Mouse (Mus musculus): ENCODE data around the gene Fblim1. TPM values are rescaled to one million over a fixed set of nuclear protein-coding genes. Genes with fewer than 3 reads are reported as not detected.
A peak's percentile ranks its signal among the peaks of the same experiment; 100 is the strongest.

Gene Fblim1
- 29.5 TPM for polyA plus RNA-seq (2012; fragmentation: generic; extraction: Trizol)

GRCm38 (mm10) chr4:141605861-141606260, at the start of gene Fblim1:
Gene Fblim1, minus strand, starts transcription at chr4:141606096.
- Histone ChIP-seq H3K4me3 (no peak within 1 kb of the TSS), H3K4me2 (ENCODE audit: low read depth) (peak within 1 kb of the TSS; percentile 53), H3ac (ENCODE audit: control insufficient read depth, insufficient read length) (no peak within 1 kb of the TSS), H3K27me3 (ENCODE audit: control insufficient read depth, insufficient read depth, insufficient read length) (no peaks in the 10 kb centered on the region), H3K36me3 (ENCODE audit: control insufficient read depth, insufficient read depth) (no peaks in the 10 kb centered on the region), H3K79me2 (ENCODE audit: control insufficient read depth, insufficient read depth) (no peaks in the 10 kb centered on the region)
- peak in 1 of 3 experiments; percentile 66 for TF ChIP-seq MYOG (IDR thresholded peaks at IDR 0.05; ENCODE audit: control insufficient read depth in 1 of 3, insufficient read depth in 1 of 3, insufficient read length in 2 of 3, low read depth in 2 of 3)
- no peak for TF ChIP-seq TCF3 (IDR thresholded peaks at IDR 0.05; ENCODE audit: insufficient read length, low read depth)
- no peak for TF ChIP-seq SRF (IDR thresholded peaks at IDR 0.05; ENCODE audit: control insufficient read depth, insufficient read length, low read depth)
- TF ChIP-seq CEBPB (IDR thresholded peaks at IDR 0.05; ENCODE audit: insufficient read depth, poor library complexity, severe bottlenecking): no peak
- peak in 2 of 3 experiments; percentile 12 to 50 for TF ChIP-seq MYOD1 (IDR thresholded peaks at IDR 0.05; ENCODE audit: control insufficient read depth in 1 of 3, insufficient read length in 2 of 3, low read depth in 2 of 3)
- TF ChIP-seq POLR2AphosphoS2 (IDR thresholded peaks at IDR 0.05; ENCODE audit: insufficient read length, low read depth): no peak
- no peak for TF ChIP-seq REST (IDR thresholded peaks at IDR 0.05; ENCODE audit: insufficient read depth, insufficient read length)
- TF ChIP-seq POLR2A (IDR thresholded peaks at IDR 0.05; ENCODE audit: insufficient read length, low read depth): no peak
- peak; percentile 30 for TF ChIP-seq TCF12 (IDR thresholded peaks at IDR 0.05; ENCODE audit: insufficient read depth, poor library complexity, severe bottlenecking)
- TF ChIP-seq USF1 (IDR thresholded peaks at IDR 0.05; ENCODE audit: low read depth): peak; percentile 23
- no peak for TF ChIP-seq E2F4 (IDR thresholded peaks at IDR 0.05; ENCODE audit: insufficient read depth)

DNA sequence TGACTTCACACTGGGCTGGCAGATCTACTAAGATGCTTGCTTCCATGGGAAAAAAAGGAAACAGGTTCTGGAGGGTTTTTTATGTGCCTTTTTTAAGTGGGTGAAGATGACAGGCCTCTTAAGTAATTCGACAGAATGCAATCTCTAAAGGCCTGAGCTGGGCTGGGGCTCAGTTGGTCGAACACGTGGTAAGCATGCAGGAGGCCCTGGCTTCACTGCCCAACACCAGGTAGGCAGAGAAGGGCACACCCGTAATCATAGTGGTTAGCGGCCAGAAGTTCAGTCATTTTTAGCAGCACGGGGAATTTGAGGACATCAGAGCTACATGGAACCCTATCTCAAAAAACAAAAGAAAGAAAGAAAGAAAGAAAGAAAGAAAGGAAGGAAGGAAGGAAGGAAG, 48.6 kb upstream of the Fblim1 start:
- Histone ChIP-seq H3K4me3 (no peak overlapping the region), H3K79me2 (ENCODE audit: control insufficient read depth, insufficient read depth) (peaks cover 5% of the 10 kb centered on the region), H3K36me3 (ENCODE audit: control insufficient read depth, insufficient read depth) (no peaks in the 10 kb centered on the region), H3K4me2 (ENCODE audit: low read depth) (no peak overlapping the region), H3ac (ENCODE audit: control insufficient read depth, insufficient read length) (no peak overlapping the region), H3K27me3 (ENCODE audit: control insufficient read depth, insufficient read depth, insufficient read length) (no peaks in the 10 kb centered on the region)
- no peak for TF ChIP-seq E2F4 (IDR thresholded peaks at IDR 0.05; ENCODE audit: insufficient read depth)
- TF ChIP-seq REST (IDR thresholded peaks at IDR 0.05; ENCODE audit: insufficient read depth, insufficient read length): no peak
- no peak for TF ChIP-seq TCF3 (IDR thresholded peaks at IDR 0.05; ENCODE audit: insufficient read length, low read depth)
- no peak for TF ChIP-seq SRF (IDR thresholded peaks at IDR 0.05; ENCODE audit: control insufficient read depth, insufficient read length, low read depth)
- TF ChIP-seq USF1 (IDR thresholded peaks at IDR 0.05; ENCODE audit: low read depth): no peak
- TF ChIP-seq MAX (IDR thresholded peaks at IDR 0.05; ENCODE audit: low read depth): no peak
- no peak for TF ChIP-seq MYOD1 (IDR thresholded peaks at IDR 0.05; ENCODE audit: control insufficient read depth in 1 of 3, insufficient read length in 2 of 3, low read depth in 2 of 3)
- no peak for TF ChIP-seq MYOG (IDR thresholded peaks at IDR 0.05; ENCODE audit: control insufficient read depth in 1 of 3, insufficient read depth in 1 of 3, insufficient read length in 2 of 3, low read depth in 2 of 3)

- H3K4me2 ChIP-seq (ENCODE audit: low read depth): no peak overlapping the region
- H3ac ChIP-seq (ENCODE audit: control insufficient read depth, insufficient read length): no peak overlapping the region
- no peaks in the 10 kb centered on the region for H3K36me3 ChIP-seq (ENCODE audit: control insufficient read depth, insufficient read depth)
- H3K79me2 ChIP-seq (ENCODE audit: control insufficient read depth, insufficient read depth): peaks cover 5% of the 10 kb centered on the region
- H3K4me3 ChIP-seq: no peak overlapping the region
- no peaks in the 10 kb centered on the region for H3K27me3 ChIP-seq (ENCODE audit: control insufficient read depth, insufficient read depth, insufficient read length)
- TF ChIP-seq CEBPB (IDR thresholded peaks at IDR 0.05; ENCODE audit: insufficient read depth, poor library complexity, severe bottlenecking) (no peak), POLR2A (IDR thresholded peaks at IDR 0.05; ENCODE audit: insufficient read length, low read depth) (no peak), MYOG (IDR thresholded peaks at IDR 0.05; ENCODE audit: control insufficient read depth in 1 of 3, insufficient read depth in 1 of 3, insufficient read length in 2 of 3, low read depth in 2 of 3) (no peak), TCF3 (IDR thresholded peaks at IDR 0.05; ENCODE audit: insufficient read length, low read depth) (no peak), TCF12 (IDR thresholded peaks at IDR 0.05; ENCODE audit: insufficient read depth, poor library complexity, severe bottlenecking) (no peak)
Measured at GRCm38 (mm10) chr4:141653813-141654212, 47.9 kb upstream of the Fblim1 start.

DNA sequence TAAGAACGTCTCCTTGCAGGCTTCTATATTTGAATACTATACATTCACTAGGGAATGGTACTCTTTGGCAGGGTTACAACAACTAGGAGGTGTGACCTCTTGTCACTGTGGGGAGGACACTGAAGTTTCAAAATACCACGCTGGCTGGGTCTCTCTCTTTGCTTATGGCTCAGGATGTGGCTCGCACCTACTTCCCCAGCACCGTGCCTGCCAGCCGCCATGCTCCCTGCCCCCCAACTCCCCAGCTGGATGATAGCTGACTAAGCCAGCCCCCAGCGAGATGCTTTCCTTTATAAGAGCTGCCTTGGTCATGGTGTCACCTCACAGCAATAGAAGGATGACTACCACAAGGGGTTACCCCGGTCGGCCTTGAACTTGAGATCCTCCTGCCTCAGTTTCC, 47.1 kb upstream of the Fblim1 start:
- TF ChIP-seq POLR2AphosphoS2 (IDR thresholded peaks at IDR 0.05; ENCODE audit: insufficient read length, low read depth): no peak
- no peak for TF ChIP-seq E2F4 (IDR thresholded peaks at IDR 0.05; ENCODE audit: insufficient read depth)
- TF ChIP-seq CEBPB (IDR thresholded peaks at IDR 0.05; ENCODE audit: insufficient read depth, poor library complexity, severe bottlenecking): no peak
- TF ChIP-seq REST (IDR thresholded peaks at IDR 0.05; ENCODE audit: insufficient read depth, insufficient read length): no peak
- TF ChIP-seq POLR2A (IDR thresholded peaks at IDR 0.05; ENCODE audit: insufficient read length, low read depth): no peak
- no peak for TF ChIP-seq MYOD1 (IDR thresholded peaks at IDR 0.05; ENCODE audit: control insufficient read depth in 1 of 3, insufficient read length in 2 of 3, low read depth in 2 of 3)
- TF ChIP-seq TCF3 (IDR thresholded peaks at IDR 0.05; ENCODE audit: insufficient read length, low read depth): no peak
- no peak for TF ChIP-seq MYOG (IDR thresholded peaks at IDR 0.05; ENCODE audit: control insufficient read depth in 1 of 3, insufficient read depth in 1 of 3, insufficient read length in 2 of 3, low read depth in 2 of 3)
- TF ChIP-seq MAX (IDR thresholded peaks at IDR 0.05; ENCODE audit: low read depth): no peak
- TF ChIP-seq SRF (IDR thresholded peaks at IDR 0.05; ENCODE audit: control insufficient read depth, insufficient read length, low read depth): no peak
- no peak for TF ChIP-seq TCF12 (IDR thresholded peaks at IDR 0.05; ENCODE audit: insufficient read depth, poor library complexity, severe bottlenecking)
- TF ChIP-seq USF1 (IDR thresholded peaks at IDR 0.05; ENCODE audit: low read depth): no peak
- H3ac ChIP-seq (ENCODE audit: control insufficient read depth, insufficient read length): no peak overlapping the region
- peaks cover 8% of the 10 kb centered on the region for H3K79me2 ChIP-seq (ENCODE audit: control insufficient read depth, insufficient read depth)
- no peaks in the 10 kb centered on the region for H3K27me3 ChIP-seq (ENCODE audit: control insufficient read depth, insufficient read depth, insufficient read length)
- no peak overlapping the region for H3K4me3 ChIP-seq
- H3K36me3 ChIP-seq (ENCODE audit: control insufficient read depth, insufficient read depth): no peaks in the 10 kb centered on the region
- H3K4me2 ChIP-seq (ENCODE audit: low read depth): no peak overlapping the region

- Histone ChIP-seq H3K4me3 (no peak overlapping the region), H3K36me3 (ENCODE audit: control insufficient read depth, insufficient read depth) (no peaks in the 10 kb centered on the region), H3K4me2 (ENCODE audit: low read depth) (no peak overlapping the region), H3ac (ENCODE audit: control insufficient read depth, insufficient read length) (no peak overlapping the region), H3K79me2 (ENCODE audit: control insufficient read depth, insufficient read depth) (peaks cover 8% of the 10 kb centered on the region), H3K27me3 (ENCODE audit: control insufficient read depth, insufficient read depth, insufficient read length) (no peaks in the 10 kb centered on the region)
- TF ChIP-seq CEBPB (IDR thresholded peaks at IDR 0.05; ENCODE audit: insufficient read depth, poor library complexity, severe bottlenecking): no peak
- no peak for TF ChIP-seq SRF (IDR thresholded peaks at IDR 0.05; ENCODE audit: control insufficient read depth, insufficient read length, low read depth)
- TF ChIP-seq POLR2AphosphoS2 (IDR thresholded peaks at IDR 0.05; ENCODE audit: insufficient read length, low read depth): no peak
- no peak for TF ChIP-seq TCF12 (IDR thresholded peaks at IDR 0.05; ENCODE audit: insufficient read depth, poor library complexity, severe bottlenecking)
Measured at GRCm38 (mm10) chr4:141651944-141652343, 46.0 kb upstream of the Fblim1 start.
